Mouse (Mus musculus) embryonic fibroblast, embryonic 13.5 days (primary cell): ENCODE results near the gene Mindy2. TPM values are rescaled to one million over a fixed set of nuclear protein-coding genes. Genes with fewer than 3 reads are reported as not detected.
"Not testable (repeated sequence)": the region's sequence is repeated elsewhere in the genome, so short reads cannot be mapped to it uniquely, and the experiment has no call there.

Source experiments
- H3K27ac ChIP-seq: 2 replicates; pipeline ENCODE4 v1.5.1; 2012; ENCODE audit warnings: low read length, control low read depth, inconsistent platforms; ENCODE audit not compliant: insufficient read depth
- H3K4me1 ChIP-seq: 2 replicates; pipeline ENCODE4 v1.6.1; 2011; ENCODE audit warnings: low read length; ENCODE audit not compliant: control insufficient read depth, insufficient read depth
- H3K4me3 ChIP-seq: 2 replicates; pipeline ENCODE4 v1.5.1; 2011; ENCODE audit warnings: mild to moderate bottlenecking, control low read depth, low read length; ENCODE audit not compliant: insufficient read depth
- CTCF ChIP-seq: IDR thresholded peaks from 2 replicates; pipeline ENCODE4 v1.5.1; 2011; ENCODE audit warnings: mild to moderate bottlenecking, control low read depth, low read length, moderate library complexity, borderline replicate concordance; ENCODE audit not compliant: insufficient read depth
- POLR2A ChIP-seq: IDR thresholded peaks from 2 replicates; pipeline ENCODE4 v1.6.1; 2011; ENCODE audit warnings: low read depth, mild to moderate bottlenecking, control low read depth, low read length, moderate library complexity
- polyA plus RNA-seq: library from polyadenylated mRNA; stranded (reverse); fragments of >200 nt; gene quantifications from 2 replicates; pipeline ENCODE4 v1.2.4, GENCODE M21; 2011; ENCODE audit warnings: low read depth; ENCODE audit not compliant: missing spikeins, insufficient read length

Mindy2 gene
- polyA plus RNA-seq, 1 experiment: 13.2 TPM

GRCm38 (mm10) chr9:70590775-70591174 is 66.2 kb downstream of the Mindy2 start:
- TF ChIP-seq CTCF: no peak
- TF ChIP-seq POLR2A: no peak
- Histone ChIP-seq H3K27ac (no peak overlapping the region), H3K4me1 (no peaks in the 10 kb centered on the region), H3K4me3 (no peak overlapping the region)

GRCm38 (mm10) chr9:70587171-70587570 is 69.8 kb downstream of the Mindy2 start:
- Histone ChIP-seq H3K4me1 (no peaks in the 10 kb centered on the region), H3K4me3 (no peak overlapping the region), H3K27ac (no peak overlapping the region)
- no peak for TF ChIP-seq CTCF
- TF ChIP-seq POLR2A: no peak

- no peak overlapping the region for H3K27ac ChIP-seq
- no peaks in the 10 kb centered on the region for H3K4me1 ChIP-seq
- TF ChIP-seq CTCF (no peak), POLR2A (no peak)
- H3K4me3 ChIP-seq: no peak overlapping the region
Measured at GRCm38 (mm10) chr9:70585172-70585571, 71.8 kb downstream of the Mindy2 start.

GRCm38 (mm10) chr9:70584641-70585040 is 72.3 kb downstream of the Mindy2 start:
- no peak overlapping the region for H3K27ac ChIP-seq
- TF ChIP-seq CTCF (no peak), POLR2A (no peak)
- no peaks in the 10 kb centered on the region for H3K4me1 ChIP-seq
- no peak overlapping the region for H3K4me3 ChIP-seq

GRCm38 (mm10) chr9:70580956-70581355 is 76.0 kb downstream of the Mindy2 start:
- TF ChIP-seq POLR2A: no peak
- TF ChIP-seq CTCF: no peak
- Histone ChIP-seq H3K4me1 (0 out of 2 replicates have a peak, but pooled peaks cover under 1% of the 10 kb centered on the region), H3K27ac (peak overlapping the region; percentile 50; the same call in 1 of the 2 replicates), H3K4me3 (no peak overlapping the region)

- Histone ChIP-seq H3K4me1 (peaks cover 3% of the 10 kb centered on the region; the same call in 1 of the 2 replicates), H3K27ac (no peak overlapping the region), H3K4me3 (no peak overlapping the region)
- TF ChIP-seq POLR2A (no peak), CTCF (no peak)
Measured at GRCm38 (mm10) chr9:70578123-70578522, 78.9 kb downstream of the Mindy2 start.

- no peak overlapping the region for H3K27ac ChIP-seq
- no peak for TF ChIP-seq CTCF
- no peak for TF ChIP-seq POLR2A
Measured at GRCm38 (mm10) chr9:70570351-70570750, 86.6 kb downstream of the Mindy2 start.

GRCm38 (mm10) chr9:70567651-70568050 is 89.3 kb downstream of the Mindy2 start:
- TF ChIP-seq POLR2A (no peak), CTCF (no peak)
- Histone ChIP-seq H3K4me3 (no peak overlapping the region), H3K27ac (no peak overlapping the region), H3K4me1 (no peaks in the 10 kb centered on the region)

More at GRCm38 (mm10) chr9:70570351-70570750, 86.6 kb downstream of the Mindy2 start:
- H3K4me1 ChIP-seq: no peaks in the 10 kb centered on the region
- H3K4me3 ChIP-seq: no peak overlapping the region

- Histone ChIP-seq H3K4me3 (no peak overlapping the region), H3K4me1 (no peaks in the 10 kb centered on the region), H3K27ac (no peak overlapping the region)
- TF ChIP-seq POLR2A (no peak), CTCF (no peak)
Measured at GRCm38 (mm10) chr9:70562825-70563224, 94.1 kb downstream of the Mindy2 start.

- Histone ChIP-seq H3K4me1 (no peaks in the 10 kb centered on the region), H3K27ac (no peak overlapping the region), H3K4me3 (no peak overlapping the region)
- TF ChIP-seq CTCF (no peak), POLR2A (no peak)
Measured at GRCm38 (mm10) chr9:70556796-70557195, 100.2 kb downstream of the Mindy2 start.

GRCm38 (mm10) chr9:70555431-70555830 is 101.5 kb downstream of the Mindy2 start:
- Histone ChIP-seq H3K4me1 (no peaks in the 10 kb centered on the region), H3K27ac (no peak overlapping the region), H3K4me3 (no peak overlapping the region)
- TF ChIP-seq CTCF (no peak), POLR2A (no peak)

- H3K27ac ChIP-seq, H3K4me3 ChIP-seq, H3K4me1 ChIP-seq: not testable (repeated sequence)
Measured at GRCm38 (mm10) chr9:70552233-70552632, 104.7 kb downstream of the Mindy2 start.
